8 mouse cellular contexts compared by ENCODE assay signal in the genomic region with DNA sequence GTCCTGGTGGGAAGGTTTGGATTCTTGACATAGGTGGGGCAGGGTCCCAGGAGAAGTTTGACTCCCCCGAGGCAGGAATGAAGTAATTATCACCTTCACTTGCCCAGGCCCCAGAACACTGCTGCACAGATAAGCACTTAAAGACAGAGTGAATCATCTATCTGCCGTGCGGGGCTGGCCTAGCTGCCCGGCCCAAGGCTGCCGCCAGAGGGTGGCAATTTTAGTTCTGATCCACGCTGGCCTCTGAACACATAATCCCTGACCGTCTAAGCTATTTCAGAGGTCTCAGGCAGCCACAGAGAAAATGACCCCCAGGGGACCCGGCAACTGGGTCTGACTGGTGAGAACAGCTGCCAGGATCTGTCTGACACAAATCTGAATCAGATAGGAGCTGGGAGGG. TPM values are rescaled to one million over a fixed set of nuclear protein-coding genes. Genes with fewer than 3 reads are reported as not detected.
A peak's percentile ranks its signal among the peaks of the same experiment; 100 is the strongest.
DNase-seq lines count a peak whose midpoint lies in the region; ATAC-seq and TF ChIP-seq lines count a peak whose summit lies in the region.

No protein-coding gene starts in this region.

- peaks cover 85% of the 10 kb centered on the region for H3K36me3 ChIP-seq in G1E (replicated peaks)
- H3K36me3 ChIP-seq in kidney, embryonic 15.5 days: peaks cover 27% of the 10 kb centered on the region
- peaks cover 21% of the 10 kb centered on the region for H3K36me3 ChIP-seq in midbrain, embryonic 13.5 days

- no peak for TF ChIP-seq CTCF in G1E (IDR thresholded peaks at IDR 0.05; ENCODE audit: low read depth, low read length)

- H3K9me3 ChIP-seq in G1E (replicated peaks): no peaks in the 10 kb centered on the region
- no peaks in the 10 kb centered on the region for H3K9me3 ChIP-seq in kidney, embryonic 15.5 days (replicated peaks)
- no peaks in the 10 kb centered on the region for H3K9me3 ChIP-seq in midbrain, embryonic 13.5 days

- H3K4me2 ChIP-seq in kidney, embryonic 15.5 days: peak overlapping the region; percentile 17
- H3K4me2 ChIP-seq in midbrain, embryonic 13.5 days (replicated peaks): peak overlapping the region; percentile 17; the same call in 1 of the 2 replicates

- H3K27me3 ChIP-seq in G1E (ENCODE audit: insufficient read depth, low read length): no peaks in the 10 kb centered on the region
- no peaks in the 10 kb centered on the region for H3K27me3 ChIP-seq in kidney, embryonic 15.5 days
- H3K27me3 ChIP-seq in midbrain, embryonic 13.5 days: no peaks in the 10 kb centered on the region

- H3K9ac ChIP-seq in kidney, embryonic 15.5 days: no peak overlapping the region
- H3K9ac ChIP-seq in midbrain, embryonic 13.5 days (replicated peaks): no peak overlapping the region; the same call in 1 of the 2 replicates

- ATAC-seq in G1E (ENCODE audit: extremely low read depth, insufficient number of reproducible peaks, low FRiP score, poor library complexity, severe bottlenecking): peak; percentile 37; the same call in 1 of the 2 replicates
- no peak for ATAC-seq in kidney, embryonic 15.5 days (replicated peaks; ENCODE audit: low FRiP score)
- no peak for ATAC-seq in midbrain, embryonic 13.5 days
- ATAC-seq in cerebellum, adult (ENCODE audit: insufficient number of reproducible peaks, low FRiP score, low TSS enrichment): no peak

- 16% methylated on average over 8 of the region's 8 CpGs for WGBS in kidney, embryonic 15.5 days
- WGBS in midbrain, embryonic 13.5 days: 52% methylated on average over 8 of the region's 8 CpGs

- peak overlapping the region; percentile 55; the same call in 1 of the 2 replicates for H3K4me3 ChIP-seq in G1E (ENCODE audit: low read depth, low read length)
- no peak overlapping the region for H3K4me3 ChIP-seq in kidney, embryonic 15.5 days (replicated peaks)
- no peak overlapping the region for H3K4me3 ChIP-seq in midbrain, embryonic 13.5 days (replicated peaks)

- 0 out of 2 replicates have a peak overlapping the region, but pooled peaks have one; percentile 15 for H3K27ac ChIP-seq in kidney, embryonic 15.5 days
- peak overlapping the region; percentile 39; the same call in 1 of the 2 replicates for H3K27ac ChIP-seq in midbrain, embryonic 13.5 days

- no peak for DNase-seq in G1E (ENCODE audit: low spot score)
- DNase-seq in adrenal gland, adult 2 months: peak; percentile 81
- peak; percentile 30 to 42 for DNase-seq in heart, adult 9 months (ENCODE audit: low spot score in 2 of 2)
- DNase-seq in right cerebral cortex, postnatal 14 days: no peak
- no peak for DNase-seq in spleen, postnatal 14 days (ENCODE audit: low spot score in 2 of 2)

- H3K4me1 ChIP-seq in G1E (ENCODE audit: insufficient read depth, low read depth, low read length): peaks cover 89% of the 10 kb centered on the region
- H3K4me1 ChIP-seq in kidney, embryonic 15.5 days: peaks cover 48% of the 10 kb centered on the region
- peaks cover 53% of the 10 kb centered on the region for H3K4me1 ChIP-seq in midbrain, embryonic 13.5 days (replicated peaks)

RNA-seq across cellular contexts. Expression of a gene that starts 5.9 kb away (rescaled TPM):
- total RNA-seq in G1E (2014; fragmentation: Nextera tagmentation) (174 and 198 TPM in 2 replicates), G1E (2017) (314 and 315 TPM in 2 replicates)
- polyA plus RNA-seq in G1E (2012): 299 and 333 TPM in 2 replicates
- total RNA-seq in adrenal gland, adult 2 months (2021): 10 to 100 TPM; 19.0 to 19.9 TPM
- polyA plus RNA-seq in adrenal gland, adult 2 months (2012; rRNA removed): 20.2 and 22.5 TPM in 2 replicates
- polyA plus RNA-seq in kidney, embryonic 15.5 days (2015; fragmentation: Nextera tagmentation; extraction: Ambion mirVana): 89.4 and 95.4 TPM in 2 replicates
- 55.4 and 58.0 TPM in 2 replicates for polyA plus RNA-seq in midbrain, embryonic 13.5 days (2015; fragmentation: Nextera tagmentation; extraction: Ambion mirVana)

RNA-seq across cellular contexts. Expression of a gene that starts 33.6 kb away (rescaled TPM):
- total RNA-seq in G1E (2014; fragmentation: Nextera tagmentation) (26.2 and 32.7 TPM in 2 replicates), G1E (2017) (19.3 and 20.5 TPM in 2 replicates)
- 9.0 and 9.2 TPM in 2 replicates for polyA plus RNA-seq in G1E (2012)
- 10 to 100 TPM; 26.9 to 35.8 TPM for total RNA-seq in adrenal gland, adult 2 months (2021)
- polyA plus RNA-seq in adrenal gland, adult 2 months (2012; rRNA removed): 25.7 and 26.9 TPM in 2 replicates
- 29.1 and 29.5 TPM in 2 replicates for polyA plus RNA-seq in kidney, embryonic 15.5 days (2015; fragmentation: Nextera tagmentation; extraction: Ambion mirVana)
- polyA plus RNA-seq in midbrain, embryonic 13.5 days (2015; fragmentation: Nextera tagmentation; extraction: Ambion mirVana): 20.6 TPM in 2 replicates

RNA-seq across cellular contexts. Expression of a gene that starts 51.9 kb away (rescaled TPM):
- total RNA-seq in G1E (2014; fragmentation: Nextera tagmentation) (49.3 and 49.6 TPM in 2 replicates), G1E (2017) (49.7 and 52.2 TPM in 2 replicates)
- polyA plus RNA-seq in G1E (2012): 32.9 and 38.1 TPM in 2 replicates
- 10 to 100 TPM; 48.3 to 56.8 TPM for total RNA-seq in adrenal gland, adult 2 months (2021)
- 22.1 and 24.5 TPM in 2 replicates for polyA plus RNA-seq in adrenal gland, adult 2 months (2012; rRNA removed)
- 65.3 and 66.2 TPM in 2 replicates for polyA plus RNA-seq in kidney, embryonic 15.5 days (2015; fragmentation: Nextera tagmentation; extraction: Ambion mirVana)
- polyA plus RNA-seq in midbrain, embryonic 13.5 days (2015; fragmentation: Nextera tagmentation; extraction: Ambion mirVana): 69.5 and 74.8 TPM in 2 replicates

RNA-seq across cellular contexts. Expression of a gene that starts 52.0 kb away (rescaled TPM):
- total RNA-seq in G1E (2014; fragmentation: Nextera tagmentation): 12.8 and 14.4 TPM in 2 replicates
- 7.9 and 9.7 TPM in 2 replicates for total RNA-seq in G1E (2017)
- 16.3 and 17.0 TPM in 2 replicates for polyA plus RNA-seq in G1E (2012)
- 10 to 100 TPM; 16.6 to 18.2 TPM for total RNA-seq in adrenal gland, adult 2 months (2021)
- 18.2 and 23.8 TPM in 2 replicates for polyA plus RNA-seq in adrenal gland, adult 2 months (2012; rRNA removed)
- polyA plus RNA-seq in kidney, embryonic 15.5 days (2015; fragmentation: Nextera tagmentation; extraction: Ambion mirVana): 18.6 TPM in 2 replicates
- 10.4 and 10.7 TPM in 2 replicates for polyA plus RNA-seq in midbrain, embryonic 13.5 days (2015; fragmentation: Nextera tagmentation; extraction: Ambion mirVana)

Comparison
In these comparisons a context has a peak if more than half of its experiments do, and no peak if none do; other contexts are left out.
1. DNase-seq: peak in adrenal gland, adult 2 months (single experiment) and heart, adult 9 months (2 of 2); none in G1E (single experiment), right cerebral cortex, postnatal 14 days (single experiment) and spleen, postnatal 14 days (0 of 2).